Mouse (Mus musculus) MEL (cell line): ENCODE results near the gene Bola3.

Experiments
- CTCF ChIP-seq, 3 experiments: IDR thresholded peaks in 2 of 3; conservative IDR thresholded peaks in 1 of 3; 2 replicates each; pipeline ENCODE4 v1.5.1; 2011 to 2012; ENCODE audit warnings: low read length in 3 of 3, low read depth in 2 of 3, mild to moderate bottlenecking in 2 of 3, improper control_type of control experiment in 1 of 3, inconsistent platforms in 1 of 3, mixed read lengths in 1 of 3, moderate library complexity in 1 of 3; ENCODE audit not compliant: control insufficient read depth in 1 of 3, insufficient read depth in 1 of 3, poor library complexity in 1 of 3, severe bottlenecking in 1 of 3
- E2F4 ChIP-seq: IDR thresholded peaks from 2 replicates; pipeline ENCODE4 v1.6.1; 2011; ENCODE audit warnings: low read depth, low read length, improper control_type of control experiment, borderline replicate concordance
- EP300 ChIP-seq, 2 experiments: IDR thresholded peaks; 2 replicates each; pipeline ENCODE4 v1.6.1; 2011; ENCODE audit warnings: improper control_type of control experiment in 2 of 2, low read length in 2 of 2, low read depth in 1 of 2, mild to moderate bottlenecking in 1 of 2
- GATA1 ChIP-seq: IDR thresholded peaks from 2 replicates; pipeline ENCODE4 v1.6.1; 2011; ENCODE audit warnings: low read depth, low read length, improper control_type of control experiment
- MAX ChIP-seq: IDR thresholded peaks from 2 replicates; pipeline ENCODE4 v1.6.1; 2011; ENCODE audit warnings: low read length, improper control_type of control experiment
- POLR2A ChIP-seq, 2 experiments: IDR thresholded peaks; 2 replicates each; pipeline ENCODE4 v1.6.1; 2011 to 2012; ENCODE audit warnings: low read length in 2 of 2, mild to moderate bottlenecking in 2 of 2, control low read depth in 1 of 2, improper control_type of control experiment in 1 of 2, low read depth in 1 of 2, moderate library complexity in 1 of 2; ENCODE audit not compliant: control insufficient read depth in 1 of 2, insufficient read depth in 1 of 2, poor library complexity in 1 of 2
- TBP ChIP-seq: IDR thresholded peaks from 2 replicates; pipeline ENCODE4 v1.8.0; 2011; ENCODE audit warnings: low read depth, low read length, improper control_type of control experiment
- TCF12 ChIP-seq: IDR thresholded peaks from 2 replicates; pipeline ENCODE4 v1.6.1; 2014; ENCODE audit warnings: low read depth, mild to moderate bottlenecking, inconsistent platforms, low read length, improper control_type of control experiment, moderate library complexity
- USF1 ChIP-seq: IDR thresholded peaks from 2 replicates; pipeline ENCODE4 v1.6.1; 2014; ENCODE audit warnings: low read depth, mild to moderate bottlenecking, inconsistent platforms, low read length, improper control_type of control experiment, moderate library complexity
- ZKSCAN1 ChIP-seq: IDR thresholded peaks from 2 replicates; pipeline ENCODE4 v1.6.1; 2012; ENCODE audit warnings: low read depth, mild to moderate bottlenecking, inconsistent platforms, low read length, improper control_type of control experiment, moderate library complexity
- ZMIZ1 ChIP-seq: IDR thresholded peaks from 2 replicates; pipeline ENCODE4 v1.6.1; 2012; ENCODE audit warnings: low read depth, mild to moderate bottlenecking, inconsistent platforms, low read length, improper control_type of control experiment, moderate library complexity
- ZNF384 ChIP-seq: IDR thresholded peaks from 2 replicates; pipeline ENCODE4 v1.6.1; 2012; ENCODE audit warnings: low read depth, mild to moderate bottlenecking, inconsistent platforms, low read length, improper control_type of control experiment

DNA sequence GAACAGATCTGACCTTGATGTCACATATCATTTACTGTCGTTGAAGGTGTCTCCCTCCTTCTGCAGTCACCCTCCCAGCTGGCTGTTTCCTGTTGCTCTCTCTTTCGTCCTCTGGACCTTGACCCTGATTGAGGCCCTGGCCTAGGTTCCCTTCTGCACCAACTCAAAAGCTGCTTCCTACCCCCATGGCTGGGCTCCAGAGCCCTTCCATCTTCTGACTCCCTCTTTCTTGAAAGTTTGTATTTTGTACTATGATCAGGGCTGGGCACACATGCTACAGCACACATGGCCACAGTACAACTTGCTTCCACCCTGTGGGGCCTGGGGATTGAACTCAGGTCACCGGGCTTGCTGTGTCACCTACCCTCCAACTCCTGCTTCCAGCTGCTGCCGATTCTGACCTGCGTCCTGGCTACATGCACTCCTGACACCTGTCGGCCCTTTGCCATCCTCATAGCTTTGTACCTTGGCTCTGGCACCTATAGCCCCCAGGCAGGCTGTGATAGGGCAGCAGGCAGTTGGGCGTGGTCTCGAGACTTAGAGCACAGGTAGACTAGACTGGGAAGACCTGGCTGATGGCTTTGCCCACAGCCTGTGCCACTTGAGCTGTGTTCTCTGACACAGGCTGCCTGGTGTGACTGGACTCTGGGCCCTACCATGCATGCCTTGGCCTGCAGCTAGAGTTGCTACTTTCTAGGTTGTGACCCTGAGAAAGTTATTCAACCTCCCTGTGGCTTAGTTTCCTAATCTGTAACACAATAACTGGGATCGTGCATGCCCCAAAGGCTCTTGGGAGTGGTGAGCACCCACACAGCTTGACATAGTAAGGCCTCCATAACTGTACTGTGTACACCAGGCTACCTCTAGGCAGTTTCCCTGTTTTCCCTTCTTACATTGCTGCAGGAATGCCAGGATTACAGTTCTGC lies 6.2 kb downstream of the Bola3 start:
- TF ChIP-seq MAX: no peak
- no peak for TF ChIP-seq EP300 (IDR thresholded peaks at IDR 0.05; ENCODE audit: low read depth in 1 of 2, low read length in 2 of 2)
- TF ChIP-seq TBP: no peak
- TF ChIP-seq TCF12: no peak
- no peak for TF ChIP-seq POLR2A (IDR thresholded peaks at IDR 0.05; ENCODE audit: control insufficient read depth in 1 of 2, insufficient read depth in 1 of 2, low read depth in 1 of 2, low read length in 2 of 2, poor library complexity in 1 of 2)
- no peak for TF ChIP-seq USF1
- TF ChIP-seq ZNF384: no peak
- TF ChIP-seq ZKSCAN1: no peak
- no peak for TF ChIP-seq E2F4
- TF ChIP-seq ZMIZ1: no peak
- TF ChIP-seq CTCF (IDR thresholded peaks at IDR 0.05 in 2 of 3, conservative IDR thresholded peaks at IDR 0.05 in 1 of 3; ENCODE audit: control insufficient read depth in 1 of 3, insufficient read depth in 1 of 3, low read depth in 2 of 3, low read length in 3 of 3, poor library complexity in 1 of 3, severe bottlenecking in 1 of 3): no peak
- TF ChIP-seq GATA1: no peak
